Mouse (Mus musculus): Measurements from ENCODE around the gene Chit1.

Gene Chit1

GRCm38 (mm10) chr1:134079477-134080163 lies 31.4 kb upstream of the Chit1 start:
- peak; percentile 85 to 90 for DNase-seq

GRCm38 (mm10) chr1:134080406-134080805 lies 30.6 kb upstream of the Chit1 start:
- DNase-seq = no peak

GRCm38 (mm10) chr1:134080881-134081450 lies 30.1 kb upstream of the Chit1 start:
- no peak for DNase-seq

GRCm38 (mm10) chr1:134082987-134083516 lies 28.0 kb upstream of the Chit1 start:
- peak; percentile 58 to 62 for DNase-seq

GRCm38 (mm10) chr1:134083676-134084075 lies 27.4 kb upstream of the Chit1 start:
- DNase-seq = no peak

- no peak for DNase-seq
These were observed 26.9 kb upstream of the Chit1 start for GRCm38 (mm10) chr1:134084128-134084527.

- no peak for DNase-seq
These were observed 25.0 kb upstream of the Chit1 start for GRCm38 (mm10) chr1:134086017-134086416.

- peak in 1 of 2 experiments; percentile 57 for DNase-seq
These were observed 24.1 kb upstream of the Chit1 start for GRCm38 (mm10) chr1:134086811-134087398.

GRCm38 (mm10) chr1:134089074-134089473 lies 22.0 kb upstream of the Chit1 start:
- no peak for DNase-seq

- DNase-seq = no peak
These were observed 19.2 kb upstream of the Chit1 start for GRCm38 (mm10) chr1:134091851-134092250.

GRCm38 (mm10) chr1:134092368-134092767 lies 18.7 kb upstream of the Chit1 start:
- DNase-seq = peak in 1 of 2 experiments; percentile 30

- DNase-seq = peak; percentile 95 to 98
These were observed 17.9 kb upstream of the Chit1 start for GRCm38 (mm10) chr1:134092852-134093770.

- peak; percentile 75 to 81 for DNase-seq
These were observed 17.1 kb upstream of the Chit1 start for GRCm38 (mm10) chr1:134093771-134094526.

GRCm38 (mm10) chr1:134095033-134095612 lies 15.9 kb upstream of the Chit1 start:
- peak in 1 of 2 experiments; percentile 29 for DNase-seq

GRCm38 (mm10) chr1:134095721-134096120 lies 15.3 kb upstream of the Chit1 start:
- no peak for DNase-seq

- DNase-seq = peak; percentile 64 to 77
These were observed 14.6 kb upstream of the Chit1 start for GRCm38 (mm10) chr1:134096264-134096934.

GRCm38 (mm10) chr1:134097080-134097855 lies 13.8 kb upstream of the Chit1 start:
- DNase-seq = peak in 1 of 2 experiments; percentile 14

GRCm38 (mm10) chr1:134097956-134098725 lies 12.9 kb upstream of the Chit1 start:
- peak; percentile 78 to 86 for DNase-seq
